Mouse (Mus musculus): Measurements from ENCODE around the gene Fam171b.

Fam171b gene

DNA sequence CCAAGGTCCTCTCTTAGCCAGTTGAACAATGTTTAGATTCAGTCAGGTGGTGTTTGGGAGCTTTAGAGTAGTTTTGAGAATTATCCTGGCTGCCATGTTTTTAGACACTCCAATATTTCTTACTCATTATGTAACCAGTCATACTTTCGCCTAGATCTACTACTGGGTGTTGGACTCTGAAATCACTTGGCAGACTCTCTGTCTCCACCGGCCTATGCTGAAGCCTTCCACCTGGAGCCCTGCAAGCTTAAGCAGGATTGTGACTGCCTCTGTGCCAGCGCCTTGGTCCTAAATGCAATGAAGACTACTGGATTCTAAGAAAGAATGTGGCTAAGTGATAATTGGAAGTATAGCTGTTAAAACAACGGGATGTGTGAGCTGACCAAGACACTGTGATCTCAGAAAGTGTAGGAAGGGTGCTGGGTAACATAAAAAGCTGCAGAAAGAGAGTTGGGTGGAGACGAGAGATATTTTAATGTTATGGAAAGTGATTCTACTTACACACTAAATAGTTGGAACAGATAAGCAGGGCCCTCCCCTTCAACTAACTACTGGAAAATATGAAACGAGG, 71.5 kb downstream of the Fam171b start:
- no peak for DNase-seq (ENCODE audit: low read depth, low spot score)

DNA sequence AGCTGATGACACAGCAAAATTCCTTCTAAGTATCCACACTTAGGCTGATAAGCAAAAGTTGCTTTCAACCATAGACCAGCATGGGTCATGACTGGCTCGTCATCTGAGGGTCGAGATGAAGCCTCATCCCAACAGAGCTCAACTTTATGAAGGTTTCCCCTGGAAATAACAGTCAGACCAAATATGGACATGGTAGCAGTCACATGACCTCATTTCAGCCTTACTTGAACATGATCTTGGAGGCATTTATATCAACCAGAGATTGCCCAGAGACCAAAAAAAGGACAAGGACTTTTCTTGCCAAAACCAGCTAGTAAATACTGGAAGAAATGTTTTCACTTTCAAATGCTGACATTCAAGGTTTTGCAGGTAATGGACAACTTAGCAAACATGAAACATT, 81.3 kb downstream of the Fam171b start:
- no peak for DNase-seq (ENCODE audit: low read depth, low spot score)

DNA sequence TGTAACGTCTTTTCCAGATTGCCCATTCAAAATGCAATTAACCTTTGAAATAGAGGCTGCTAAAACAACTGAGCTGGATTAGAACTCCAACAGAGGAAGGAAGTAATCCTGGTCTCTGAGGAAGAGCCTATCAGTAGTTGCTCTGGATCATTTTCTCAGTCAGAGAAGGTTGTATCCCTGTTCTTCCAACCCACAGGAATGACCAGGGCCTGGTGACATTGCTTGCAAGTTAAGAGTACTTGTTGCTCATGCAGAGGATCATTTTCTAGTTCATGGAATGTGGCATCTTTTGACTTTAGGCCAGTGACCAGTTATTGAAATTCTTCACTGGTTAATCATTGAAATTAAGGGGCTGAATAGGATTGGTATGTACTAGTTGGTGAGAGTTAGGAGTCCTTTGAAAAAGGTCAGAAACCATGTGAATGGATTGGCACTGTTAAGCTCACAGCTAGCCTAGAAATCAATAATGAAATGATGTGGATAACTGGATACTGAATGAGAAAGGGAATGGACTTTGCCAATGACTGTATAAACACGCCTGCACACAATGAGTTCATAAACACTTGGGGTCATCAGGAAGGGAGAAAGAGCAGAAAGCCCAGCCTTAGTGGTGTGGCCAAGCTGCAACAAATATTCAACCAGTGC, 89.6 kb downstream of the Fam171b start:
- DNase-seq (ENCODE audit: low read depth, low spot score) = no peak

DNA sequence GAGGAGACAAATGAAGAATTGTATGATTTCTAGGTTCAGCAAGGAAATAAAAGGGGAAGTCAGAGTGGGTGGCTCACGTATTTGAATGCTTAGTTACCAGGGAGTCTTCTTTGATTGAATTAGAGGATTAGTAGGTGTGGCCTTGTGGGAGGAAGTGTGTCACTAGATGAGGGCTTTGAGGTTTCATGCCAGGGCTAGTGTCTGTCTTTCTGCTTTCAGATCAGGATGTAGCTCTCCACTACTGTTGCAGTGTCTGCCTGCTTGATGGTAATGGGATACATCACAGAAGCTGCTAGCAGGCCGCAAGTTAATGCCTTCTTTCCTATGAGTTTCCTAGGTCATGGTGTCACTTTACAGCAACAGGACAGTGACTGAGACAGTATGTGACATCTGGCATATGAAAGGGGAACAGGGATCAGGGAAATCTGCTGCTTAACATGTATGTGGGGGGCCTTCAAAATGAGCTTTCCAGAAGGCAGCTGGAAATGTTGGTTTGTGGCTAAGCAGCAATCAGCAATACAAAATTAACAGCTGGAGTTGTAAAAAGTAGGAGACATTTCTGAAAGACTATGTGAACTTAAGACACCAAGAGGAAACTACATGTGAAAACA, 117.1 kb downstream of the Fam171b start:
- no peak for DNase-seq (ENCODE audit: low read depth, low spot score)
